20 mouse cellular contexts compared by ENCODE assay signal in the genomic region with DNA sequence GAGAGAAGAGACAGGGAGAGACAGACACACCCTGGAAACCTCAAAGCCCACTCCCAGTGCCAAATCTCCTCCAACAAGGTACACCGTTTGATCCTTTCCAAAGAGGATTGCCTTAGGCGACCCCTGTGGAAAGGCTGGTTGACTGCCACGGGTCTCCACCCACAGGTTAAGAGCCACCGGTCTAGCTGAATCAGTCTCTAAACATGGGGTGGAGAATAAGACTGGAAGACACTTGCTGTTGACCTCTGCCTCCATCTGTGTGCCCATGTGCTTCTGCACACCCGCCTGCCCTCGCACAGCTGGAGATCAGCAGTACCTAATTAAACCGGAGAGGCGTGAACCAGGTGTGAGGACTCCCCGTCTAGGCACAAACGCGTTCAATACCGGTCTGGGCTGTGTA. TPM values are rescaled to one million over a fixed set of nuclear protein-coding genes. Genes with fewer than 3 reads are reported as not detected.
"Had no signal": no experiment of that assay in that cellular context is flagged by ENCODE, and none has a peak within 500 bp of the region (broad histone marks: within the 10 kb centered on the region; RNA-seq: fewer than 3 reads in every experiment).

No protein-coding gene starts in this region.

- DNase-seq: kidney, adult 11 months; kidney, adult 9 months; kidney, postnatal 14 days; kidney, postnatal 4 days; liver, postnatal 0 days; lung, embryonic 14.5 days; lung, postnatal 36 days; midbrain, embryonic 14.5 days; right cerebral cortex, postnatal 25 days; spleen, adult 18-20 months; thymus, postnatal 25 days had no signal

- H3K4me2 ChIP-seq: limb, embryonic 13.5 days; lung, embryonic 14.5 days; midbrain, embryonic 11.5 days; stomach, embryonic 15.5 days had no signal

- H3K27me3 ChIP-seq: limb, embryonic 13.5 days; stomach, embryonic 15.5 days had no signal

- H3K9me3 ChIP-seq: limb, embryonic 10.5 days; limb, embryonic 13.5 days; stomach, embryonic 15.5 days had no signal

- ATAC-seq: liver, postnatal 0 days; lung, postnatal 0 days had no signal

- H3K36me3 ChIP-seq: limb, embryonic 13.5 days; stomach, embryonic 15.5 days had no signal

- H3K9ac ChIP-seq: limb, embryonic 13.5 days; liver, embryonic 14.5 days; liver, postnatal 0 days; lung, embryonic 14.5 days; stomach, embryonic 15.5 days had no signal

- H3K27ac ChIP-seq: limb, embryonic 10.5 days; limb, embryonic 13.5 days; liver, embryonic 14.5 days; stomach, embryonic 15.5 days had no signal

- H3K4me3 ChIP-seq: limb, embryonic 10.5 days; limb, embryonic 13.5 days; stomach, embryonic 15.5 days had no signal

- H3K4me1 ChIP-seq: limb, embryonic 13.5 days; stomach, embryonic 15.5 days had no signal

RNA-seq across cellular contexts. Expression of a gene that starts 51.3 kb away (rescaled TPM):
- total RNA-seq: liver, adult 2 months had no signal
- polyA plus RNA-seq: kidney, embryonic 16.5 days; liver, adult 2 months; liver, postnatal 0 days; lung, embryonic 14.5 days; lung, postnatal 0 days; thymus, postnatal 0 days had no signal
